Mouse (Mus musculus) spleen, postnatal 14 days (tissue): ENCODE data around the gene Akt1.
A peak's percentile ranks its signal among the peaks of the same experiment; 100 is the strongest.

Experiments used
- DNase-seq, 2 experiments: peaks; one replicate each; pipeline ENCODE4 v3.0.0; 2021 to 2022; ENCODE audit warnings: low spot score in 2 of 2

Akt1 gene

GRCm38 (mm10) chr12:112693185-112694126 lies 18.8 kb upstream of the Akt1 start:
- DNase-seq, result peak; percentile 79 to 84

GRCm38 (mm10) chr12:112688458-112688857 lies 13.8 kb upstream of the Akt1 start:
- no peak for DNase-seq

- DNase-seq, result no peak
Observed at GRCm38 (mm10) chr12:112683351-112683750, 8.7 kb upstream of the Akt1 start.

- no peak for DNase-seq
Observed at GRCm38 (mm10) chr12:112679027-112679996, 4.6 kb upstream of the Akt1 start.

GRCm38 (mm10) chr12:112678555-112679026 lies 3.9 kb upstream of the Akt1 start, which contains the start of gene Zbtb42:
Gene Zbtb42 (plus strand): TSS chr12:112678828.
- no peak for DNase-seq

GRCm38 (mm10) chr12:112677943-112678554 lies 3.4 kb upstream of the Akt1 start:
- no peak for DNase-seq

- DNase-seq, result no peak
Observed at GRCm38 (mm10) chr12:112677076-112677475, 2.4 kb upstream of the Akt1 start.

GRCm38 (mm10) chr12:112675245-112676035 lies 756 bp upstream of the Akt1 start:
- peak; percentile 68 to 78 for DNase-seq

GRCm38 (mm10) chr12:112673576-112674091 lies 1.1 kb downstream of the Akt1 start:
- no peak for DNase-seq

GRCm38 (mm10) chr12:112672744-112673575 lies 1.7 kb downstream of the Akt1 start:
- no peak for DNase-seq

GRCm38 (mm10) chr12:112671891-112672290 lies 2.8 kb downstream of the Akt1 start:
- DNase-seq, result no peak

- no peak for DNase-seq
Observed at GRCm38 (mm10) chr12:112670718-112671393, 3.8 kb downstream of the Akt1 start.

- no peak for DNase-seq
Observed at GRCm38 (mm10) chr12:112667619-112668297, 6.9 kb downstream of the Akt1 start.

- no peak for DNase-seq
Observed at GRCm38 (mm10) chr12:112665881-112666544, 8.7 kb downstream of the Akt1 start.

- DNase-seq, result no peak
Observed at GRCm38 (mm10) chr12:112665445-112665844, 9.2 kb downstream of the Akt1 start.

GRCm38 (mm10) chr12:112664656-112665055 lies 10.0 kb downstream of the Akt1 start:
- no peak for DNase-seq

GRCm38 (mm10) chr12:112664124-112664523 lies 10.6 kb downstream of the Akt1 start:
- no peak for DNase-seq

GRCm38 (mm10) chr12:112663716-112664115 lies 11.0 kb downstream of the Akt1 start:
- DNase-seq, result no peak
